17 mouse cellular contexts compared by ENCODE assay signal in genomic region chr15:30633917-30634316, GRCm38 (mm10).
DNase-seq lines count a peak whose midpoint lies in the region; ATAC-seq and TF ChIP-seq lines count a peak whose summit lies in the region.
"Had no signal": no experiment of that assay in that cellular context is flagged by ENCODE, and none has a peak within 500 bp of the region (broad histone marks: within the 10 kb centered on the region; RNA-seq: fewer than 3 reads in every experiment).

No protein-coding gene starts in this region.

- no peaks in the 10 kb centered on the region for H3K9me3 ChIP-seq in midbrain, embryonic 12.5 days
- H3K9me3 ChIP-seq in midbrain, embryonic 10.5 days (replicated peaks): no peaks in the 10 kb centered on the region
- H3K9me3 ChIP-seq in hindbrain, embryonic 10.5 days: no peaks in the 10 kb centered on the region
- no peaks in the 10 kb centered on the region for H3K9me3 ChIP-seq in hindbrain, embryonic 16.5 days (ENCODE audit: control insufficient read depth, low read length)
- H3K9me3 ChIP-seq in neural tube, embryonic 14.5 days (ENCODE audit: control insufficient read depth, low read length): no peaks in the 10 kb centered on the region
- H3K9me3 ChIP-seq in liver, embryonic 11.5 days (ENCODE audit: control insufficient read depth, low read length): no peaks in the 10 kb centered on the region
- H3K9me3 ChIP-seq: embryonic facial prominence, embryonic 13.5 days; heart, embryonic 12.5 days; intestine, embryonic 15.5 days; limb, embryonic 12.5 days had no signal

- no peak for TF ChIP-seq CTCF in layer of hippocampus, adult 2 months (conservative IDR thresholded peaks at IDR 0.05)

- no peak overlapping the region for H3K4me3 ChIP-seq in midbrain, embryonic 12.5 days
- H3K4me3 ChIP-seq in midbrain, embryonic 10.5 days: no peak overlapping the region
- no peak overlapping the region for H3K4me3 ChIP-seq in hindbrain, embryonic 10.5 days
- no peak overlapping the region for H3K4me3 ChIP-seq in hindbrain, embryonic 16.5 days (ENCODE audit: low read length)
- H3K4me3 ChIP-seq in neural tube, embryonic 14.5 days (ENCODE audit: low read depth, low read length): no peak overlapping the region
- no peak overlapping the region for H3K4me3 ChIP-seq in liver, embryonic 11.5 days (ENCODE audit: low read depth, low read length)
- no peak overlapping the region for H3K4me3 ChIP-seq in layer of hippocampus, adult 2 months
- H3K4me3 ChIP-seq: embryonic facial prominence, embryonic 13.5 days; gastrocnemius, adult 2 months; heart, embryonic 12.5 days; intestine, embryonic 15.5 days; limb, embryonic 12.5 days had no signal

- peak overlapping the region; percentile 35; the same call in 1 of the 2 replicates for H3K27ac ChIP-seq in midbrain, embryonic 12.5 days (replicated peaks)
- H3K27ac ChIP-seq in midbrain, embryonic 10.5 days (replicated peaks): no peak overlapping the region
- H3K27ac ChIP-seq in hindbrain, embryonic 10.5 days: peak overlapping the region; percentile 35; the same call in 1 of the 2 replicates
- no peak overlapping the region for H3K27ac ChIP-seq in hindbrain, embryonic 16.5 days (ENCODE audit: low read depth, low read length)
- H3K27ac ChIP-seq in neural tube, embryonic 14.5 days (ENCODE audit: low read depth, low read length): peak overlapping the region; percentile 10; the same call in 1 of the 2 replicates
- no peak overlapping the region for H3K27ac ChIP-seq in liver, embryonic 11.5 days (ENCODE audit: low read depth, low read length)
- no peak overlapping the region for H3K27ac ChIP-seq in layer of hippocampus, adult 2 months
- H3K27ac ChIP-seq: embryonic facial prominence, embryonic 13.5 days; gastrocnemius, adult 2 months; intestine, embryonic 15.5 days; limb, embryonic 12.5 days; liver, embryonic 14.5 days had no signal

- peaks cover 12% of the 10 kb centered on the region for H3K4me1 ChIP-seq in midbrain, embryonic 12.5 days
- H3K4me1 ChIP-seq in midbrain, embryonic 10.5 days: peaks cover 17% of the 10 kb centered on the region
- peaks cover 15% of the 10 kb centered on the region for H3K4me1 ChIP-seq in hindbrain, embryonic 10.5 days (replicated peaks)
- H3K4me1 ChIP-seq in hindbrain, embryonic 16.5 days (ENCODE audit: control insufficient read depth, insufficient read depth, low read depth, low read length): peaks cover 6% of the 10 kb centered on the region
- peaks cover 3% of the 10 kb centered on the region; the same call in 1 of the 2 replicates for H3K4me1 ChIP-seq in neural tube, embryonic 14.5 days (ENCODE audit: control insufficient read depth, insufficient read depth, low read length)
- H3K4me1 ChIP-seq in liver, embryonic 11.5 days (replicated peaks; ENCODE audit: control insufficient read depth, insufficient read depth, low read length): no peaks in the 10 kb centered on the region
- H3K4me1 ChIP-seq: embryonic facial prominence, embryonic 13.5 days; intestine, embryonic 15.5 days; limb, embryonic 12.5 days had no signal

- H3K9ac ChIP-seq in midbrain, embryonic 12.5 days (replicated peaks): no peak overlapping the region
- no peak overlapping the region for H3K9ac ChIP-seq in hindbrain, embryonic 16.5 days (ENCODE audit: low read depth, low read length)
- no peak overlapping the region for H3K9ac ChIP-seq in neural tube, embryonic 14.5 days (replicated peaks; ENCODE audit: low read depth, low read length)
- no peak overlapping the region for H3K9ac ChIP-seq in liver, embryonic 11.5 days (ENCODE audit: low read depth, low read length)
- H3K9ac ChIP-seq: embryonic facial prominence, embryonic 13.5 days; heart, embryonic 12.5 days; intestine, embryonic 15.5 days; limb, embryonic 12.5 days; liver, embryonic 14.5 days had no signal

- no peaks in the 10 kb centered on the region for H3K27me3 ChIP-seq in midbrain, embryonic 12.5 days
- H3K27me3 ChIP-seq in midbrain, embryonic 10.5 days (ENCODE audit: low read depth, poor library complexity, severe bottlenecking): no peaks in the 10 kb centered on the region
- no peaks in the 10 kb centered on the region for H3K27me3 ChIP-seq in hindbrain, embryonic 10.5 days (ENCODE audit: insufficient read depth, poor library complexity, severe bottlenecking)
- no peaks in the 10 kb centered on the region for H3K27me3 ChIP-seq in hindbrain, embryonic 16.5 days (replicated peaks; ENCODE audit: control insufficient read depth, insufficient read depth, low read length)
- H3K27me3 ChIP-seq in neural tube, embryonic 14.5 days (ENCODE audit: control insufficient read depth, insufficient read depth, low read length): no peaks in the 10 kb centered on the region
- no peaks in the 10 kb centered on the region for H3K27me3 ChIP-seq in liver, embryonic 11.5 days (replicated peaks; ENCODE audit: control insufficient read depth, insufficient read depth, low read length)
- H3K27me3 ChIP-seq: embryonic facial prominence, embryonic 13.5 days; heart, embryonic 12.5 days; intestine, embryonic 15.5 days; limb, embryonic 12.5 days had no signal

- peak; percentile 71 for ATAC-seq in midbrain, embryonic 12.5 days (ENCODE audit: low FRiP score, low read depth)
- peak; percentile 59 for ATAC-seq in hindbrain, embryonic 16.5 days
- peak; percentile 79; the same call in 1 of the 2 replicates for ATAC-seq in neural tube, embryonic 14.5 days (ENCODE audit: low read depth)
- no peak for ATAC-seq in liver, embryonic 11.5 days (replicated peaks; ENCODE audit: low FRiP score)
- ATAC-seq: intestine, embryonic 15.5 days had no signal

- H3K36me3 ChIP-seq in midbrain, embryonic 12.5 days: no peaks in the 10 kb centered on the region
- H3K36me3 ChIP-seq in midbrain, embryonic 10.5 days: no peaks in the 10 kb centered on the region
- H3K36me3 ChIP-seq in hindbrain, embryonic 10.5 days: no peaks in the 10 kb centered on the region
- no peaks in the 10 kb centered on the region for H3K36me3 ChIP-seq in hindbrain, embryonic 16.5 days (ENCODE audit: control insufficient read depth, insufficient read depth, low read length)
- H3K36me3 ChIP-seq in neural tube, embryonic 14.5 days (ENCODE audit: control insufficient read depth, insufficient read depth, low read length): no peaks in the 10 kb centered on the region
- H3K36me3 ChIP-seq in liver, embryonic 11.5 days (ENCODE audit: control insufficient read depth, insufficient read depth, low read length): no peaks in the 10 kb centered on the region
- H3K36me3 ChIP-seq: embryonic facial prominence, embryonic 13.5 days; heart, embryonic 12.5 days; intestine, embryonic 15.5 days; limb, embryonic 12.5 days had no signal

- 48% methylated on average over 2 of the region's 2 CpGs for WGBS in midbrain, embryonic 12.5 days
- WGBS in midbrain, embryonic 10.5 days: 78% methylated on average over 2 of the region's 2 CpGs
- 53% methylated on average over 2 of the region's 2 CpGs for WGBS in hindbrain, embryonic 10.5 days
- 26% methylated on average over 2 of the region's 2 CpGs for WGBS in hindbrain, embryonic 16.5 days
- WGBS in neural tube, embryonic 14.5 days: 35% methylated on average over 2 of the region's 2 CpGs
- WGBS in liver, embryonic 11.5 days: 51% methylated on average over 2 of the region's 2 CpGs

- no peak overlapping the region for H3K4me2 ChIP-seq in midbrain, embryonic 12.5 days (replicated peaks)
- H3K4me2 ChIP-seq in hindbrain, embryonic 16.5 days (ENCODE audit: low read length): no peak overlapping the region
- H3K4me2 ChIP-seq in neural tube, embryonic 14.5 days (ENCODE audit: low read depth, low read length): no peak overlapping the region
- no peak overlapping the region for H3K4me2 ChIP-seq in liver, embryonic 11.5 days
- H3K4me2 ChIP-seq: embryonic facial prominence, embryonic 13.5 days; heart, embryonic 12.5 days; intestine, embryonic 15.5 days; limb, embryonic 12.5 days had no signal

- no peak for DNase-seq in midbrain, embryonic 10.5 days (ENCODE audit: low spot score)
- DNase-seq in hindbrain, embryonic 10.5 days (ENCODE audit: low spot score): no peak
- DNase-seq in liver, embryonic 11.5 days (ENCODE audit: low spot score): no peak
- DNase-seq in MN1 (ENCODE audit: low spot score): no peak
- no peak for DNase-seq in layer of hippocampus, adult 2 months (ENCODE audit: low spot score in 2 of 2)
- DNase-seq: gastrocnemius, adult 2 months; lung, postnatal 10 days; right cerebral cortex, adult 18-20 months; thymus, adult 18-20 months had no signal

Comparison
In these comparisons a context has a peak if more than half of its experiments do, and no peak if none do; other contexts are left out.
1. H3K27ac ChIP-seq: peak in midbrain, embryonic 12.5 days (single experiment), hindbrain, embryonic 10.5 days (single experiment) and neural tube, embryonic 14.5 days (single experiment); none in midbrain, embryonic 10.5 days (single experiment), hindbrain, embryonic 16.5 days (single experiment), liver, embryonic 11.5 days (single experiment) and layer of hippocampus, adult 2 months (single experiment).